Mouse (Mus musculus) left cerebral cortex, adult 2 months (tissue): ENCODE data around the gene Rem1. TPM values are rescaled to one million over a fixed set of nuclear protein-coding genes. Genes with fewer than 3 reads are reported as not detected.
A peak's percentile ranks its signal among the peaks of the same experiment; 100 is the strongest.
"Not testable (repeated sequence)": the region's sequence is repeated elsewhere in the genome, so short reads cannot be mapped to it uniquely, and the experiment has no call there.

Source experiments
- DNase-seq, 2 experiments: peaks; one replicate each; pipeline ENCODE4 v3.0.0; 2021 to 2022; ENCODE audit warnings: low spot score in 2 of 2, mixed read lengths in 1 of 2; ENCODE audit errors: extremely low spot score in 1 of 2
- H3K27ac ChIP-seq: fragments of 200-600 bp; 2 replicates; pipeline ENCODE4 v1.8.1; 2022
- H3K4me3 ChIP-seq: fragments of 200-600 bp; 2 replicates; pipeline ENCODE4 v1.8.1; 2022
- CTCF ChIP-seq: fragments of 200-600 bp; IDR thresholded peaks from 2 replicates; pipeline ENCODE4 v1.8.1; 2022; ENCODE audit warnings: antibody characterized with exemption, mild to moderate bottlenecking, moderate library complexity
- intact Hi-C: fragments of 180-260 bp; cut with DNase I; formaldehyde crosslinking; loops from one replicate; pipeline ENCODE4 v1.15.1; 2025
- total RNA-seq, 2 experiments: library from RNA; stranded (reverse); gene quantifications; 2 replicates each; pipeline ENCODE4 v1.2.3; 2021

Gene Rem1
- total RNA-seq, 2 experiments from 2014 or later: 0.65 to 0.68 TPM

- Histone ChIP-seq H3K27ac (no peak overlapping the region), H3K4me3 (no peak overlapping the region)
- DNase-seq: no peak
- no peak for TF ChIP-seq CTCF
- intact Hi-C loops: no loop called here
Measured at GRCm38 (mm10) chr2:152634311-152634710, 7.6 kb downstream of the Rem1 start.

DNA sequence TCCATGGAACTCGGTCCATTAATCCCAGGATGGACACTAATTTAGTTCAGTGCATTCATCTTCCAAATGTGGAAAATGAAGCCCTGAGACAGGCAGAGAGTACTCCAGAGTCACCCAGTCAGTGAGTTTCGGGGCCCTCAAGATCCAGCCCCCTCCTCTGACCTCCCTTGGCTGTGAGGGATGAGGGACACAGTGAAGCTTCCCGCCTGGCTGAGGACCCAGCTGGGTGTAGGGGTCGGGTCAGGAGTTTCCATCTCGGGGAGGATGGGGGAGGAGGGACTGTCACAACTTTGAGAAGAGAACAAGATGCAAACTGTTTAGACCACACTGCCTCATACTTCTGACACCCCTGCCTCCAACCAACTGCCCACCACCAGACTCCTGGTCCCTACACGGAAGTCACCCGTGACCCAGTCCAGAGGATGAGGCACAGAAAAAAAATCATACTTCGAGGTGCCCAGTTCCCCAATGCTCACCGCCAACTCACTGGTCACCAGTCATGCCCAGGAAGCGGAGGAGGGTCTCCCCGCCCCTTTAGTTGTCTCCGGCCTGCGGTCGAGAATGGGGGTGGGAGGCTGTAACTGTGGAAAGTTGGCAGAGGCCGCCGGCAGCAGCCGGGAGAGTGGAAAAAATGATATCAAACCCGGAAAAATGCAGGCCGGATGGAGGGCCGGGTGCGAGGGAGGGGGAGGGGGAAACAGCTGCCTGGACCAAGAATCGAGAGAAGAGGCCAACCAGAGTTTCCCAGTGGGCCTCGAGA is 9.7 kb downstream of the Rem1 start:
- TF ChIP-seq CTCF: no peak
- Histone ChIP-seq H3K4me3 (no peak overlapping the region), H3K27ac (no peak overlapping the region)
- no peak for DNase-seq
- intact Hi-C loops: no loop called here

GRCm38 (mm10) chr2:152637006-152637322 is 10.2 kb downstream of the Rem1 start:
- no peak overlapping the region for H3K27ac ChIP-seq
- no peak overlapping the region for H3K4me3 ChIP-seq
- no peak for TF ChIP-seq CTCF
- intact Hi-C loops: no loop called here
- no peak for DNase-seq

DNA sequence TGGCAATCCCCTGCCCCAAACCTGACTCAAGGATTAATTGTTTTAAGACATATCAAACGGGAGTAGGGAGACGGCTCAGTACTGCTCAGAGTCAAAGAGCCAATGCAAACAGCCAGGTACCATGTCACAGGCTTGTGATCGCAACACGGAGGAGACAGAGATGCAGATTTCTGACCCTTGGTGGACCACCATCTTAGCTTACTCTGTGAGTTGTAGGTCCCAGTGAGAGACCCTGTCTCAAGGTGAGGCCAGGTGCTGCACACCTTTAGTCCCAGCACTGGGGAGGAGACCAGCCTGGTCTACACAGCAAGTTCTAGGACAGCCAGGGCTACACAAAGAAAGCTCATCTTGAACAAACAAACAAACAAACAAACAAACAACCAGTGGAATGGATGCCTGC is 10.6 kb downstream of the Rem1 start:
- Histone ChIP-seq H3K27ac (no peak overlapping the region), H3K4me3 (no peak overlapping the region)
- TF ChIP-seq CTCF: no peak
- intact Hi-C loops: no loop called here
- no peak for DNase-seq

DNA sequence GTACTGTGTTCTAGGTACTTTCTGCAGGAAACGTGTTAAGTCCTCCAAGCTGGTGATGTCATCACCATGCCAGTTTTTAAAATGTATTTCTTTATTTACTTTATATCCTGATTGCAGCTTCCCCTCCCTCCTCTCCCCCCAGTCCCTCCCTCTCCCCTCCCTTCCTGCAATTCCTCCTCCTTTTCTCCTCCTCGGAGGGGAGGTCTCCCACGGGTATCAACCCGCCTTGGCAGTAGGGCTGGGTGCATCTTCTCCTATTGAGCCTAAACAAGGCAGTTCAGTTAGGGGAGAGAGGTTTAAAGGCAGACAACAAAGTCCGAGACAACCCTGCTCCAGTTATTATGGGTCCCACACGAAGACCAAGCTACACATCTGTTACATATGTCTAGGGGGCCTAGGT is 12.1 kb downstream of the Rem1 start:
- TF ChIP-seq CTCF: no peak
- H3K4me3 ChIP-seq: no peak overlapping the region
- H3K27ac ChIP-seq: no peak overlapping the region
- intact Hi-C loops: no loop called here
- DNase-seq: no peak

- DNase-seq: no peak
- Histone ChIP-seq H3K27ac (no peak overlapping the region), H3K4me3 (no peak overlapping the region)
- intact Hi-C loops: no loop called here
- no peak for TF ChIP-seq CTCF
Measured at GRCm38 (mm10) chr2:152639406-152640113, 12.8 kb downstream of the Rem1 start.

GRCm38 (mm10) chr2:152652901-152653620 is 26.3 kb downstream of the Rem1 start:
- DNase-seq: no peak
- Histone ChIP-seq H3K4me3 (no peak overlapping the region), H3K27ac (no peak overlapping the region)
- TF ChIP-seq CTCF: no peak
- intact Hi-C loops: no loop called here

- H3K4me3 ChIP-seq: no peak overlapping the region
- no peak for TF ChIP-seq CTCF
- intact Hi-C loops: no loop called here
- DNase-seq: peak; percentile 63 to 76
- peak overlapping the region; percentile 90 for H3K27ac ChIP-seq
Measured at GRCm38 (mm10) chr2:152653874-152654715, 27.3 kb downstream of the Rem1 start.

- intact Hi-C loops: loop anchor here (1.0 kb wide), 1 partner anchor 42 kb away; no protein-coding TSS in a partner anchor
- no peak overlapping the region for H3K27ac ChIP-seq
- peak; percentile 49 for TF ChIP-seq CTCF
- DNase-seq: no peak
- no peak overlapping the region for H3K4me3 ChIP-seq
Measured at GRCm38 (mm10) chr2:152657398-152657797, 30.6 kb downstream of the Rem1 start.

- no peak for TF ChIP-seq CTCF
- Histone ChIP-seq H3K4me3 (no peak overlapping the region), H3K27ac (no peak overlapping the region)
- intact Hi-C loops: no loop called here
- DNase-seq: no peak
Measured at GRCm38 (mm10) chr2:152661163-152661562, 34.4 kb downstream of the Rem1 start.

- H3K4me3 ChIP-seq, DNase-seq, intact Hi-C loops, H3K27ac ChIP-seq: not testable (repeated sequence)
Measured at GRCm38 (mm10) chr2:152666191-152666590, 39.4 kb downstream of the Rem1 start.

GRCm38 (mm10) chr2:152669256-152669638 is 42.5 kb downstream of the Rem1 start, which contains the start of gene H13:
H13 (plus strand) TSS chr2:152669461.
- intact Hi-C loops: no loop called here
- peak within 1 kb of the TSS; percentile 81 for H3K4me3 ChIP-seq
- DNase-seq: peak; percentile 91
- TF ChIP-seq CTCF: peak; percentile 98
- peak within 1 kb of the TSS; percentile 97 for H3K27ac ChIP-seq
